Mouse (Mus musculus) E14TG2a.4 (cell line): ENCODE results near the gene Gm17545.

Experiments used
- CTCF ChIP-seq: conservative IDR thresholded peaks from 2 replicates; pipeline ENCODE4 v1.5.1; 2014; ENCODE audit warnings: low read length
- NANOG ChIP-seq: IDR thresholded peaks from 2 replicates; pipeline ENCODE4 v1.6.1; 2014; ENCODE audit warnings: borderline replicate concordance, low read length, mixed read lengths
- POU5F1 ChIP-seq: IDR thresholded peaks from 2 replicates; pipeline ENCODE4 v1.6.1; 2014; ENCODE audit warnings: low read length, borderline replicate concordance

DNA sequence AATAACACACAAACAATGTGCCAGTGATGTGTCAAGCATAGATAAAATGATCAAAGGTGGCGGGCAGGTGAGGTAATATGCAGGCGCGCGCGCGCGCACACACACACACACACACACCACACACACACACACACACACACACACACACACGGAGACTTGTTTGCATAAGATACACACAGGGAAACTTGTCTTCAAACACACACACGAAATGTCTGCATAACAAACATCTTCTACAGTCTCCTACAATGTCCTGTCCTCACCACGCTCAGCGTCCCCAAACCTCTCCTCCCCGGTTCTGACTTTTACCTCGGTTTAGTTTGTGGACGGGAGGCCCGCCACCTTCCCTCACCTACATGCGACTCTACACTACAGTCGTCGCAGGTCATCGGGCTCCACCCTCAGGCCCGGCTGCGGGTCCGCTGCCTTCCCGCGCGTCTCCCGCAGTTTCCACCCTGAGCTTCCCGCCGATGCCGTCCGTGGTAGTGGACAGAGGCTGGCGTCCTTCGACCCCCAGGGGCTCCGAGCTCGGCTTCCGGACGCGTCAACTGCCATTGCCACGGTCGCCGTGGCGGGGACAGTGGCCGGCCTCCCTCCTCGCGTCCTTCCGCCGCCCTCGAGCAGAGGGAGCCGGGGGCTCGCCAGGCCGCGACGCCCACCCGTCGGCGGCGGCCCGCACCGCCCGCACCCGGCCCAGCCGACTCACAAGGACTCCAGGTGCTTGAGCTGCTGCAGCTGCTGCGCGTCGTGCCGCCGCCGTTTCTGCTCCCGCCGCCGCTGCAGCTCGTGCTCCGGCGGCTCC, 13.5 kb downstream of the Gm17545 start:
- TF ChIP-seq CTCF (no peak), POU5F1 (no peak), NANOG (no peak)
